Mouse (Mus musculus) limb, embryonic 13.5 days (tissue): ENCODE data around the gene Ccdc13. TPM values are rescaled to one million over a fixed set of nuclear protein-coding genes. Genes with fewer than 3 reads are reported as not detected.

Source experiments
- ATAC-seq: fragments of 200-750 bp; cut with Nextera tagmentation; 2 replicates; pipeline ENCODE4 v1.8.0; 2017; ENCODE audit warnings: low read depth, moderate number of reproducible peaks, moderate TSS enrichment; ENCODE audit not compliant: low FRiP score
- H3K27ac ChIP-seq: fragments of 300-500 bp; sonication (generic); 2 replicates; pipeline ENCODE4 v1.5.1; 2015; ENCODE audit warnings: inconsistent platforms, mild to moderate bottlenecking, moderate library complexity
- H3K27me3 ChIP-seq: fragments of 300-500 bp; sonication (generic); 2 replicates; pipeline ENCODE4 v1.6.1; 2015; ENCODE audit warnings: mild to moderate bottlenecking, inconsistent platforms
- H3K36me3 ChIP-seq: fragments of 300-500 bp; sonication (generic); 2 replicates; pipeline ENCODE4 v1.6.1; 2015; ENCODE audit warnings: inconsistent platforms, mild to moderate bottlenecking, moderate library complexity
- H3K4me1 ChIP-seq: fragments of 300-500 bp; sonication (generic); 2 replicates; pipeline ENCODE4 v1.6.1; 2015; ENCODE audit warnings: inconsistent platforms
- H3K4me2 ChIP-seq: fragments of 300-500 bp; sonication (generic); replicated peaks from 2 replicates; pipeline ENCODE4 v1.6.1; 2015; ENCODE audit warnings: inconsistent platforms, mild to moderate bottlenecking, moderate library complexity
- H3K4me3 ChIP-seq: fragments of 300-500 bp; sonication (generic); 2 replicates; pipeline ENCODE4 v1.5.1; 2015; ENCODE audit warnings: moderate library complexity, mild to moderate bottlenecking, inconsistent platforms
- H3K9ac ChIP-seq: fragments of 300-500 bp; sonication (generic); 2 replicates; pipeline ENCODE4 v1.6.1; 2015; ENCODE audit warnings: mild to moderate bottlenecking, inconsistent platforms
- H3K9me3 ChIP-seq: fragments of 300-500 bp; sonication (generic); 2 replicates; pipeline ENCODE4 v1.6.1; 2016; ENCODE audit warnings: inconsistent platforms
- whole genome bisulfite sequencing: fragments of 180-500 bp; shearing (Covaris S2); methylation state at CpG from one replicate; pipeline ENCODE4 v1.1.7; 2015; 5-methylcytosine and 5-hydroxymethylcytosine counted together
- polyA plus RNA-seq: library from polyadenylated mRNA; unstranded; fragments of >200 nt; fragmentation: Nextera tagmentation; extraction: Ambion mirVana; gene quantifications from 2 replicates; pipeline ENCODE4 v1.2.1, GENCODE M21; 2015

Gene Ccdc13
- polyA plus RNA-seq, 1 experiment from 2014 or later = 0.76 TPM

- Histone ChIP-seq H3K4me2 (no peak overlapping the region), H3K9me3 (no peaks in the 10 kb centered on the region), H3K4me3 (no peak overlapping the region), H3K27ac (no peak overlapping the region), H3K36me3 (peaks cover 69% of the 10 kb centered on the region), H3K9ac (no peak overlapping the region), H3K4me1 (peaks cover 25% of the 10 kb centered on the region), H3K27me3 (no peaks in the 10 kb centered on the region)
- ATAC-seq = no peak
- 85% methylated on average over 3 of the region's 3 CpGs for WGBS
Measured at GRCm38 (mm10) chr9:121754624-121755023, 84.6 kb downstream of the Ccdc13 start.

- WGBS = 95% methylated on average over 9 of the region's 9 CpGs
- Histone ChIP-seq H3K9ac (no peak overlapping the region), H3K4me3 (no peak overlapping the region), H3K9me3 (no peaks in the 10 kb centered on the region), H3K4me1 (peaks cover 12% of the 10 kb centered on the region), H3K27me3 (no peaks in the 10 kb centered on the region), H3K4me2 (no peak overlapping the region), H3K36me3 (peaks cover 88% of the 10 kb centered on the region), H3K27ac (no peak overlapping the region)
- no peak for ATAC-seq
Measured at GRCm38 (mm10) chr9:121752774-121753173, 86.5 kb downstream of the Ccdc13 start.

Other genes with a start within 250 kb of the Ccdc13 start
- 0.32 and 0.54 TPM in 2 replicates for gene Lyzl4, start 197.4 kb downstream of the Ccdc13 start, polyA plus RNA-seq
- gene Vipr1, start 196.7 kb downstream of the Ccdc13 start, polyA plus RNA-seq = 0.42 and 0.85 TPM in 2 replicates
- gene Sec22c, start 134.0 kb downstream of the Ccdc13 start, polyA plus RNA-seq = 13.4 and 15.4 TPM in 2 replicates
- gene Ss18l2, start 129.1 kb downstream of the Ccdc13 start, polyA plus RNA-seq = 128 and 142 TPM in 2 replicates
- gene Nktr, start 120.3 kb downstream of the Ccdc13 start, polyA plus RNA-seq = 82.4 and 84.1 TPM in 2 replicates
- gene Zfp651, start 80.1 kb downstream of the Ccdc13 start, polyA plus RNA-seq = 18.9 and 19.3 TPM in 2 replicates
- 12.5 and 13.3 TPM in 2 replicates for gene Klhl40, start 61.9 kb downstream of the Ccdc13 start, polyA plus RNA-seq
- gene Hhatl, start 47.0 kb downstream of the Ccdc13 start, polyA plus RNA-seq = 0.53 and 0.82 TPM in 2 replicates
- gene Higd1a, start 18.9 kb upstream of the Ccdc13 start, polyA plus RNA-seq = 192 and 196 TPM in 2 replicates
- 0.18 and 0.33 TPM in 2 replicates for gene Ackr2, start 58.9 kb upstream of the Ccdc13 start, polyA plus RNA-seq
- gene Cyp8b1, start 76.8 kb upstream of the Ccdc13 start, polyA plus RNA-seq = not detected in 2 replicates
- 5.4 and 6.1 TPM in 2 replicates for gene Fam198a, start 111.5 kb upstream of the Ccdc13 start, polyA plus RNA-seq
- 15.2 and 16.0 TPM in 2 replicates for gene Pomgnt2, start 157.6 kb upstream of the Ccdc13 start, polyA plus RNA-seq